Mouse (Mus musculus) liver, embryonic 12.5 days (tissue): ENCODE data around the gene Gm2897. TPM values are rescaled to one million over a fixed set of nuclear protein-coding genes. Genes with fewer than 3 reads are reported as not detected.
"Not testable (repeated sequence)": the region's sequence is repeated elsewhere in the genome, so short reads cannot be mapped to it uniquely, and the experiment has no call there.

Experiments used
- ATAC-seq: fragments of 200-750 bp; cut with Nextera tagmentation; 2 replicates; pipeline ENCODE4 v1.8.0; 2017; ENCODE audit warnings: moderate number of reproducible peaks, mild to moderate bottlenecking, moderate library complexity
- H3K27ac ChIP-seq: fragments of 300-500 bp; sonication (generic); 2 replicates; pipeline ENCODE4 v1.5.1; 2016; ENCODE audit warnings: mild to moderate bottlenecking
- H3K27me3 ChIP-seq: fragments of 300-500 bp; sonication (generic); replicated peaks from 2 replicates; pipeline ENCODE4 v1.6.1; 2016; ENCODE audit warnings: mild to moderate bottlenecking, moderate library complexity
- H3K36me3 ChIP-seq: fragments of 300-500 bp; sonication (generic); 2 replicates; pipeline ENCODE4 v1.6.1; 2016; ENCODE audit warnings: mild to moderate bottlenecking, moderate library complexity
- H3K4me1 ChIP-seq: fragments of 300-500 bp; sonication (generic); 2 replicates; pipeline ENCODE4 v1.6.1; 2016
- H3K4me2 ChIP-seq: fragments of 300-500 bp; sonication (generic); 2 replicates; pipeline ENCODE4 v1.6.1; 2016; ENCODE audit warnings: mild to moderate bottlenecking, moderate library complexity
- H3K4me3 ChIP-seq: fragments of 300-500 bp; sonication (generic); 2 replicates; pipeline ENCODE4 v1.5.1; 2016; ENCODE audit warnings: mild to moderate bottlenecking, moderate library complexity
- H3K9ac ChIP-seq: fragments of 300-500 bp; sonication (generic); 2 replicates; pipeline ENCODE4 v1.6.1; 2016; ENCODE audit warnings: mild to moderate bottlenecking, moderate library complexity
- H3K9me3 ChIP-seq: fragments of 300-500 bp; sonication (generic); replicated peaks from 2 replicates; pipeline ENCODE4 v1.6.1; 2016; ENCODE audit warnings: mild to moderate bottlenecking, moderate library complexity
- WGBS: fragments of 180-500 bp; shearing (Covaris S2); methylation state at CpG from one replicate; pipeline ENCODE4 v1.1.7; 2016; ENCODE audit not compliant: insufficient replicate concordance; 5-methylcytosine and 5-hydroxymethylcytosine counted together
- polyA plus RNA-seq: library from polyadenylated mRNA; unstranded; fragments of >200 nt; fragmentation: Nextera tagmentation; extraction: Ambion mirVana; gene quantifications from 2 replicates; pipeline ENCODE4 v1.2.1, GENCODE M21; 2016

Gm2897 gene
- 0.22 TPM in 1 of 2 replicates, not detected in the other for polyA plus RNA-seq

GRCm38 (mm10) chr14:3048727-3049512 is at the start of gene Gm2897:
Gene Gm2897 (plus strand): TSS chr14:3049285.
- H3K36me3 ChIP-seq, H3K9me3 ChIP-seq, H3K9ac ChIP-seq, H3K27ac ChIP-seq, ATAC-seq, H3K4me1 ChIP-seq: not testable (repeated sequence)
- Histone ChIP-seq H3K4me2 (peak within 1 kb of the TSS; percentile 60), H3K27me3 (peaks cover 10% of the 10 kb centered on the region), H3K4me3 (peak within 1 kb of the TSS; percentile 34)
- 2% methylated on average over 30 of the region's 40 CpGs for WGBS

GRCm38 (mm10) chr14:3029702-3030101 is 19.4 kb upstream of the Gm2897 start, which contains the start of gene Gm2888:
Gene Gm2888 (plus strand): TSS chr14:3030002.
- H3K4me3 ChIP-seq, H3K36me3 ChIP-seq, H3K27me3 ChIP-seq, H3K4me2 ChIP-seq, H3K4me1 ChIP-seq, H3K9me3 ChIP-seq, H3K9ac ChIP-seq, ATAC-seq, H3K27ac ChIP-seq: not testable (repeated sequence)
- WGBS, result 62% methylated on average over 3 of the region's 3 CpGs

GRCm38 (mm10) chr14:3049513-3049800 is 372 bp downstream of the Gm2897 start:
- Histone ChIP-seq H3K4me2 (peak overlapping the region; percentile 60), H3K27me3 (peaks cover 10% of the 10 kb centered on the region), H3K4me3 (peak overlapping the region; percentile 34)
- not testable (repeated sequence) for H3K36me3 ChIP-seq, H3K27ac ChIP-seq, H3K9me3 ChIP-seq, H3K9ac ChIP-seq, ATAC-seq, H3K4me1 ChIP-seq
- WGBS, result under 1% methylated on average over 15 of the region's 20 CpGs

GRCm38 (mm10) chr14:3050087-3050486 is 1.0 kb downstream of the Gm2897 start:
- peaks cover 10% of the 10 kb centered on the region for H3K27me3 ChIP-seq
- not testable (repeated sequence) for H3K36me3 ChIP-seq
- 3% methylated on average over 4 of the region's 8 CpGs for WGBS

GRCm38 (mm10) chr14:3116051-3116450 is 67.0 kb downstream of the Gm2897 start:
- not testable (repeated sequence) for H3K9me3 ChIP-seq, H3K27ac ChIP-seq, H3K9ac ChIP-seq, H3K27me3 ChIP-seq, ATAC-seq, H3K4me3 ChIP-seq, H3K36me3 ChIP-seq, H3K4me2 ChIP-seq, H3K4me1 ChIP-seq
- WGBS, result 74% methylated on average over 24 of the region's 25 CpGs

More at GRCm38 (mm10) chr14:3050087-3050486, 1.0 kb downstream of the Gm2897 start:
- not testable (repeated sequence) for H3K27ac ChIP-seq, H3K9me3 ChIP-seq, H3K4me1 ChIP-seq, H3K4me3 ChIP-seq, H3K9ac ChIP-seq, H3K4me2 ChIP-seq, ATAC-seq

Other genes with a start within 250 kb of the Gm2897 start
- gene Gm2888, start 19.3 kb upstream of the Gm2897 start, polyA plus RNA-seq, result not detected in 2 replicates
- gene Gm10340, start 84.7 kb downstream of the Gm2897 start, polyA plus RNA-seq, result not detected in 2 replicates
- not detected in 2 replicates for gene Gm5795, start 139.0 kb downstream of the Gm2897 start, polyA plus RNA-seq
- gene D830030K20Rik, start 159.2 kb downstream of the Gm2897 start, polyA plus RNA-seq, result 0.36 and 0.75 TPM in 2 replicates